Mouse (Mus musculus) common myeloid progenitor, adult 5-6 weeks (primary cell): ENCODE measurements around the gene Vps37b. TPM values are rescaled to one million over a fixed set of nuclear protein-coding genes. Genes with fewer than 3 reads are reported as not detected.

ENCODE experiments used
- ATAC-seq: replicated peaks from 2 replicates; pipeline ENCODE4 v1.8.0; 2016; ENCODE audit warnings: low read depth, mild to moderate bottlenecking, moderate TSS enrichment, inconsistent platforms; ENCODE audit not compliant: poor library complexity, severe bottlenecking
- total RNA-seq: library from RNA; stranded (forward); fragments of 200-1000, 187-1606 nt; gene quantifications from 2 replicates; pipeline ENCODE4 v1.2.3, GENCODE M21; 2017

Gene Vps37b
- total RNA-seq, 1 experiment from 2014 or later = 21.4 TPM

- no peak for ATAC-seq
Observed at GRCm38 (mm10) chr5:124005591-124005990, 26.5 kb downstream of the Vps37b start.

- no peak for ATAC-seq
Observed at GRCm38 (mm10) chr5:124005151-124005500, 26.9 kb downstream of the Vps37b start.

DNA sequence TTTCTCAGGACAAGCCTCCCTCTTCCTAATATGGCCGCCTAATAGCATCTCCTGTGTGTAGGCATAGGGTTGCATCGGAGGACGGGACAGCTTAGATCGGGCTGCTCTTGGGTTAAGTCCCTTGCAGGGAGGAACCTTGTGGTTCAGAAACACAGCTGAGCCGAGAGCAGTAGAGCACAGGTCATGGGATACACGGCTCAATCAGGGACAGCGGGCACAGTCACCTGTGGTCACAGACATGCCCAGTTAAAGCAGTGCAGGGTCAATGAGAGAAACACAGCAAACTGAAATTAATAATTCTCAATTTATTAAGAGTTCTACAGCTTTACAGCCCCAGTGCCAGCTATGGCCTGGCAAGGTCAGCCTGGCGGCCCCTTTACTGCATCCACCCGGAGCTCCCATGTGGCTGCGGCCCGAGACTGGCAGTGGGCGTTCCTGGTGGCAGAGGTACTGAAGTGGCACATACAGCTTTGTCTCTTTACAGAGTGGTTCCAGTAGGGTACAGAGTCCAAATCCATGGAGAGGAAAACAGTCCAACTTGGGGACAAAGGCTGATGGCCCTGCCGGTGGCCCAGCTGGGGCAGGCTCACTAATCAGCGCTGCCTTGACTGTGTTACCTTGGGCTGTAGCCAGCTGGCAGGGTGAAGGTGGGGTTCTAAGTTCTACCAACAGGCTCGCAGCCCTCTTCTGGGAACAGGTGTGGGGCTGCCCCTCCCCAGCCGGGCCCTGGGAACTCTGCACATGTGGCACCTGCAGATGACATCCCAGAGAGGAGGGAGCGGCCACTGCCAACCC, 27.5 kb downstream of the Vps37b start:
- no peak for ATAC-seq

- ATAC-seq = no peak
Observed at GRCm38 (mm10) chr5:124003375-124003774, 28.7 kb downstream of the Vps37b start.

DNA sequence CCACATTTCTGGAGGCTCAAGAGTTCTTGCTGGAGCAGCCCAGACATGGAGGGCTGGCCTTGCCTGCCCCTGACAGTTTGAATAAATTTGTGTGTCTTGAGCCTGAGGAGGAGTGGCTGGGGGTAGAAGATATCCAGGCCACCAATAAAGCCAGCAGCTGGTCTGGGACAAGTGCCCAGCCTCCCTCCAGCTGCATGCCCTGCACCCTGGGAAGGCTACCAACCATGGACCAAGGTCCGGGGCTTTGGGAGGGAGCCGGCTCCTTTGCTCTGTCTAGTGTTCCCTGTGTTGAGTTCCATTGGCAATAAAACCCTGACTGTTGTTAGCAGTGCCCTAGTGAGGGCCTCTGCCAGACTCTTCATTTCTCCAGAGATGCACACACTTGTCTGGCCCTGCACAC, 29.2 kb downstream of the Vps37b start:
- no peak for ATAC-seq

DNA sequence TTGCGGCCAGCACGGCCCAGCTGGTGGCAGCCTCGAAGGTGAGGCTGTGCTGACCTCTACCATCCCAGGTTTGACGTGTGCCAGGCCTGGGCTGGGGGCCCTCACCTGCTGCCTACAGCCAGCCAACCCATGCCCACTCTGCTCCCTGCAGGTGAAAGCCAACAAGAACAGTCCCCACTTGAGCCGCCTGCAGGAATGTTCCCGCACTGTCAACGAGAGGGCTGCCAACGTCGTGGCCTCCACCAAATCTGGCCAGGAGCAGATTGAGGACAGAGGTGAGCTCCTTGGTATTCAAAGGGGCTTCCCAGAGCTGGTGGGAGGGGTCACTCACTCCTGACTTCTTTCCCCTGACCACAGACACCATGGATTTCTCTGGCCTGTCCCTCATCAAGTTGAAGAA, 30.8 kb downstream of the Vps37b start:
- no peak for ATAC-seq

DNA sequence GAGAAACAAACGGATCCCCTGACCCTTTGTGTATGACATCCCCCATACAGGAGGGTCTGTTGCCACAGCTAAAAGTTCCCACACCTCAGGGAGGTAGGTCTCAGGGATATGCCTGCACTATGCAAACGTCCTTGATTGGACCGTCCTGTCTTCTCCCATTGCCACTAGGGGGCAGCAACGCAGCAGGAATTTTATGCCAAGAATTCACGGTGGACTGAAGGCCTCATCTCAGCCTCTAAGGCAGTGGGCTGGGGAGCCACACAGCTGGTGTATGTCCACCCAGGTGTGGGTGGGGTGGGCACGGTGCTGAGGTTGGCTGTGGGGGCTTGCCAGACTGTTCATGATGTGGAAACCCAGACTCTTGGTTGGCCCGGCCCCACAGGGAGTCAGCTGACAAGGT, 31.2 kb downstream of the Vps37b start:
- ATAC-seq = peak; percentile 71

DNA sequence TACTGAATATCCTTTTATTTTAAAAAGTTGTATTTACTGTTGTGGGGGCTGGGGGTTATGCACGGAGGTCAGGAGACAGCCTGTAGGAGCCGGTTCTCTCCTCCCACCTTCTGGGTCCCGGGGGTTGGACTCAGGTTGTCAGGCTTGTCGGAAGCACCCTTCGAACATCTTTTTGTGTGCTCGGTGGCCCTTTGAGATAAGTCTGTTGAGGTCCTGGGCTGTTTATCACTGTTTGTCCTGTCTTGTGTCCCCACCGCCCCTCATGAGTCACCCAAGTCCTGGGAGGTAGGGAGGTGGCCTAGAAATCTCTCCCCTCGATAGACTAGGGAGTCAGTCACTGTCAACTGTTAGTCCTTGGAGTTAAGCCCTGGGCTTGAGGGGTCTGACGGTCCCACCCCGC, 33.7 kb downstream of the Vps37b start:
- ATAC-seq = no peak

GRCm38 (mm10) chr5:123997811-123998210, 34.3 kb downstream of the Vps37b start:
- no peak for ATAC-seq

GRCm38 (mm10) chr5:123997211-123997751, 34.8 kb downstream of the Vps37b start:
- ATAC-seq = no peak

DNA sequence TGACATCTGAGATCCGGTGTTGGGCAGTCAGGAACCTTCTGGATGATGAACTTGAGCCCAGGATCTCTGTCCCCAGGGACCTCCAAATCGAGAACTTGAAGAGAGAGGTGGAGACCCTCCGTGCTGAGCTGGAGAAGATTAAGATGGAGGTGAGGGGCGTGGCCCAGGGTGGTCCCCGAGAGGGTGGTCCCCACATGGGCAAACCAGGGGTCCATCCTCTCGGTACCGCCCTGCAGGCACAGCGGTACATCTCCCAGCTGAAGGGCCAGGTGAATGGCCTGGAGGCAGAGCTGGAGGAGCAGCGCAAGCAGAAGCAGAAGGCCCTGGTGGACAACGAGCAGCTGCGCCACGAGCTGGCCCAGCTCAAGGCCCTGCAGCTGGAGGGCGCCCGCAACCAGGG, 35.4 kb downstream of the Vps37b start:
- ATAC-seq = no peak

GRCm38 (mm10) chr5:123996194-123996593, 35.9 kb downstream of the Vps37b start:
- no peak for ATAC-seq

GRCm38 (mm10) chr5:123995388-123995787, 36.7 kb downstream of the Vps37b start:
- ATAC-seq = no peak

GRCm38 (mm10) chr5:123994468-123994867, 37.6 kb downstream of the Vps37b start:
- ATAC-seq = no peak

DNA sequence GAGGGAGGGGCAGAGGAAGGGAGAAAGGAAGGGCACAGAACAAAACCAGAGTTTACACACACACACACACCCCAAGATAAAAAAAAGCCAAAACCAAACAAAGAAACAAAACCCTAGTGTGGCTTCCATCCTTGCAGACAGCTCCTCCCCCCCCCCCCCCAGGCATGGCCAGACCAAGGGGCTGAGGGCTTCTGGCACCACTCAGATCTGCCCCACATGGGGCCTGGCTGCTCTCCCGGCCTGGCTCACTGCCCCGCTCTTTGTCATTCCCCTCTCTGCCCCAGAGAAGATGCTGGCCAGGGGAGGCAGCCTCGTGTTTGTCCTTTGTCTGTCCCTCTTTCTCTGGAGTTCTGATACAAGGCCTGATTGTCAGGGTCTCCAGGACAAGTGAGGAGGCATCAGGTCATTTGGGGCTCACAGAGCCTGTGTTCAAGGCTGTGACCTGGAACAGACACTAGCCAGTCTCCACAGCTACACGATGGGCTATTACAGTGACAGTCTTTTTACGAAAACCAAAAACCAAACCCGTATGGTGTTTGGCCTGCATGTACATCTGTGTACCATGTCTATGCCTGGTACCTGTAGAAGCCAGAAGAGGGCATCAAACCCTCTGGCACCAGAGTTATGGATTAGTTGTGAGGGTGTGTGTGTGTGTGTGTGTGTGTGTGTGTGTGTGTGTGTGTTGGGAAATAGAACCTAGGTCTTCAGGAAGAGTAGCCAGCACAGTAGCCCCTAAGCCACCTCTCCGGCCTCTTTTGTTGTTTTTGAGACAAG, 38.6 kb downstream of the Vps37b start:
- no peak for ATAC-seq

GRCm38 (mm10) chr5:123992794-123993193, 39.3 kb downstream of the Vps37b start:
- peak; percentile 56 for ATAC-seq

GRCm38 (mm10) chr5:123992193-123992637, 39.9 kb downstream of the Vps37b start:
- peak; percentile 60 for ATAC-seq

DNA sequence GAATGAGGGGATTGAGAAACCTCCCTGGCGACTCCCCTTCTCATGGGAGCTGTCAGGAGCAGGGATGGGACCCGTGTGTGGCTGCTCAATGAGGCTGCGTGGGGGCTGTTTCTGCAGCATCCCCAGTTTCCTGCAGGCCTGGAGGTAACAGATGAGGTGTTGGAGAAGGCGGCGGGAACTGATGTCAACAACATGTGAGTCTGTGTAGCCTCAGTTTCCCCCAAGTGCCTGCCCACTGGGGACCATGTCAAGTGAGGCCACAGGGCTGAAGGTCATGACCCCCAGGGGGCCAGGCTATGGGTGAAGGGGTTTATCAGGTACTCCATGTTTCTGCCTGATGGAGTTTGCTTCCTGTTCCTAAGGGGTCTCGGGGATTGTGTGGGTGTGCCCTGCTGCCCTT, 40.7 kb downstream of the Vps37b start:
- ATAC-seq = no peak

DNA sequence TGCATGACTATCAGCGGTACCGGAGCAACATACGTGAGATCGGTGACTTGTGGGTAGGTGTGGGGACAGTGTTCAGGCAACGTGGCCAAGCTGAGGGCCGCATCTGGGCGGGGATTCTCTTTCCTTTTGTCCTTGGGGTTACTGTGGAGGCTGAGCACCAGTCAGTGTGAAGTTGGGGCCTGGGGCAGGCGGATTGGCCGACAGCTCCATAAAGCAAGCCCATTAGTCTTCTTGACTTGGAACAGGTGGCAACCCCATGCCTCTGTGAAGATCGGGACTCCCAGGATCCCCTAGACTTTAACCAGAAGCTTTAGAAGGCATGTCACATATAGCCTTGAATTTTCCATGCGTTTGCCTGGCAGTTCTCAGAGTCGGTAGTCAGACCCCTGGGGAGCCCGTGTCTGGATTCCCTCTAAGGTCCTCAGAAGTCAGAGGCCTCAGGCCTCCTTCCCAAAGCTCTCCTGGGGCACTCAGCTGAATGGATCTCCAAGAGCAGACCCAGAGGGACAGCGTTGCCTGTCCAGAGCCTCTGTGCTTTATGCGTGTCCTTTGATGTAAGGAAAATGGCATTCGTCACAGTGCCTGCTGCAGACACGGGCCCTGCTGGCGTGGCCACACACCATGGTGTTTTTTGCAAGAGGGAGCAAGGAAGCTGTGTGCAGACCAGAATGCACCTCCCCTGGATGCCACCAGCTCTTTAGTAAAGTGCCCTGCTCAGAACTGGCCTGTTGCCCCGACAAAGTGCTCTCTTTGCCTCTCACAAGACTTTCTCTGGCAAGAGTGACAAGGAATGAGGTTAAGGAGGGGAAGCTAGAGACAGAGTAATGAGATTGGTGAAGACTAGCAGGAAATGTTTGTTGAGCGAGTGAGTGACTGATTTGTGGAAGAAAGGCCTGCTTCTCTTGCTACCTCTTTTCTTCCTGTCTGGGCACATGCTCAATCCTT, 41.9 kb downstream of the Vps37b start:
- ATAC-seq = no peak

DNA sequence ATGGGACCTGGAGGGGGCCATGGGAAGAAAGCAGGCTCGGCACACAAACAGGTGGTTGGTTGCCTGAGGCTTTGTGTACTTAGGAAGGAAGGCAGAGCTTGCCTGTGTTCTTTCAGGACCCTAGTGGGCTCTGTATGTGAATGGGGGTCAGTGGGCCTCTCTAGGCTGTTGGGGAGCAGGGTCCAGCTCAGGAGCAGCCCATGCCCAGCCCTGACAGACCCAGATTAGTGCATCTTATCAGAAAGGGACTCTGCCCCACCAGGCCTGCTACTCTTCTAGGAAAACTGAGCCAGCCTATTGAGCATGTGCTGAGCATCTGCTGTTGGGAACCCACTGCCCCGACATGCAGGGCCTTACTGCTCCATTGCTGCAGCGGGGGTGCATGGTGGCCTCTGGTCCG, 44.6 kb downstream of the Vps37b start:
- ATAC-seq = no peak
